Mouse (Mus musculus) forebrain, embryonic 14.5 days (tissue): ENCODE measurements around the gene She. TPM values are rescaled to one million over a fixed set of nuclear protein-coding genes. Genes with fewer than 3 reads are reported as not detected.
"Not testable (repeated sequence)": the region's sequence is repeated elsewhere in the genome, so short reads cannot be mapped to it uniquely, and the experiment has no call there.

ENCODE experiments used
- ATAC-seq: fragments of 200-750 bp; cut with Nextera tagmentation; 2 replicates; pipeline ENCODE4 v1.8.0; 2017; ENCODE audit warnings: mild to moderate bottlenecking, moderate library complexity
- DNase-seq: peaks from one replicate; pipeline ENCODE4 v3.0.0-alpha.2; 2015; ENCODE audit warnings: low spot score
- H3K27ac ChIP-seq: fragments of 300-500 bp; sonication (generic); 2 replicates; pipeline ENCODE4 v1.5.1; 2014; ENCODE audit warnings: low read depth, mild to moderate bottlenecking, control low read depth, low read length, moderate library complexity
- H3K27me3 ChIP-seq: fragments of 300-500 bp; sonication (generic); replicated peaks from 2 replicates; pipeline ENCODE4 v1.6.1; 2014; ENCODE audit warnings: low read length, control low read depth, mixed read lengths; ENCODE audit not compliant: control insufficient read depth, insufficient read depth
- H3K36me3 ChIP-seq: fragments of 300-500 bp; sonication (generic); 2 replicates; pipeline ENCODE4 v1.6.1; 2014; ENCODE audit warnings: low read length, control low read depth; ENCODE audit not compliant: control insufficient read depth, insufficient read depth
- H3K4me1 ChIP-seq: fragments of 300-500 bp; sonication (generic); 2 replicates; pipeline ENCODE4 v1.6.1; 2014; ENCODE audit warnings: antibody characterized with exemption, low read length, control low read depth; ENCODE audit not compliant: control insufficient read depth, insufficient read depth
- H3K4me2 ChIP-seq: fragments of 300-500 bp; sonication (generic); 2 replicates; pipeline ENCODE4 v1.6.1; 2014; ENCODE audit warnings: mild to moderate bottlenecking, control low read depth, low read length
- H3K4me3 ChIP-seq: fragments of 300-500 bp; sonication (generic); 2 replicates; pipeline ENCODE4 v1.5.1; 2014; ENCODE audit warnings: low read depth, low read length, control low read depth
- H3K9ac ChIP-seq: fragments of 300-500 bp; sonication (generic); 2 replicates; pipeline ENCODE4 v1.6.1; 2014; ENCODE audit warnings: mild to moderate bottlenecking, low read length, control low read depth, moderate library complexity
- H3K9me3 ChIP-seq: fragments of 300-500 bp; sonication (generic); replicated peaks from 2 replicates; pipeline ENCODE4 v1.6.1; 2016; ENCODE audit warnings: low read length, control low read depth, mixed read lengths; ENCODE audit not compliant: control insufficient read depth
- WGBS: fragments of 180-500 bp; shearing (Covaris S2); extraction: QIAGEN DNeasy Blood & Tissue Kit; methylation state at CpG from one replicate; pipeline ENCODE4 v1.1.7; 2014; 5-methylcytosine and 5-hydroxymethylcytosine counted together
- polyA plus RNA-seq: library from polyadenylated mRNA; unstranded; fragments of >200 nt; fragmentation: Nextera tagmentation; extraction: Ambion mirVana; gene quantifications from 2 replicates; pipeline ENCODE4 v1.2.1, GENCODE M21; 2014

She gene
- polyA plus RNA-seq, 1 experiment from 2014 or later: 0.93 TPM

DNA sequence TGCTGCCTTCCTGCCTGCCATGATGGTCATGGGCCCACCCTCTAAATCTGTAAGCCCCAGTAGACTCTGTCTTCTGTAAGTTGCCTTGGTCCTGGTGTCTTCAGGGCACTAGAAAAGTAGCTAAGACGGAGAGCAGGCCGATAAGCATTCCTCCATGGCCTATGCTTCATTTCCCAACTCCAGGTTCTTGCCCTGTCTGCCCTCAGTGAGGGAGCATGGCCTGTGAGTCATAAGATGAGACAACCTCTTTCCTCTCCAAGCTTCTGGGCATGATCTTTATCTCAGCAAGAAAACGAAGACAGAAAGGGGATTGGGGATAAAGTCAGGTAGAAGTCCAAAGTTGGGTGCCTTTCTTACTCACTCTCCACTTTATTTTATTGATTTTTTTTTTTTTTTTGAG, 32.7 kb upstream of the She start:
- Histone ChIP-seq H3K4me3 (no peak overlapping the region), H3K36me3 (no peaks in the 10 kb centered on the region), H3K27ac (no peak overlapping the region), H3K4me2 (no peak overlapping the region), H3K27me3 (no peaks in the 10 kb centered on the region), H3K9me3 (no peaks in the 10 kb centered on the region), H3K4me1 (no peaks in the 10 kb centered on the region), H3K9ac (no peak overlapping the region)
- 85% methylated on average over 3 of the region's 3 CpGs for WGBS
- DNase-seq (no peak), ATAC-seq (no peak)

GRCm38 (mm10) chr3:89799476-89799875, 31.7 kb upstream of the She start:
- no peak overlapping the region for H3K9ac ChIP-seq
- no peak overlapping the region for H3K4me3 ChIP-seq
- no peaks in the 10 kb centered on the region for H3K4me1 ChIP-seq
- no peaks in the 10 kb centered on the region for H3K9me3 ChIP-seq
- 6% methylated on average over 13 of the region's 13 CpGs for WGBS
- no peak for DNase-seq
- no peak for ATAC-seq
- no peak overlapping the region for H3K4me2 ChIP-seq
- H3K27me3 ChIP-seq: no peaks in the 10 kb centered on the region
- no peak overlapping the region for H3K27ac ChIP-seq
- H3K36me3 ChIP-seq: no peaks in the 10 kb centered on the region

GRCm38 (mm10) chr3:89800078-89800477, 31.1 kb upstream of the She start:
- not testable (repeated sequence) for H3K4me3 ChIP-seq, DNase-seq, H3K27ac ChIP-seq, H3K4me2 ChIP-seq, H3K9me3 ChIP-seq, H3K27me3 ChIP-seq, H3K4me1 ChIP-seq, H3K36me3 ChIP-seq, H3K9ac ChIP-seq, ATAC-seq
- 20% methylated on average over 3 of the region's 3 CpGs for WGBS

DNA sequence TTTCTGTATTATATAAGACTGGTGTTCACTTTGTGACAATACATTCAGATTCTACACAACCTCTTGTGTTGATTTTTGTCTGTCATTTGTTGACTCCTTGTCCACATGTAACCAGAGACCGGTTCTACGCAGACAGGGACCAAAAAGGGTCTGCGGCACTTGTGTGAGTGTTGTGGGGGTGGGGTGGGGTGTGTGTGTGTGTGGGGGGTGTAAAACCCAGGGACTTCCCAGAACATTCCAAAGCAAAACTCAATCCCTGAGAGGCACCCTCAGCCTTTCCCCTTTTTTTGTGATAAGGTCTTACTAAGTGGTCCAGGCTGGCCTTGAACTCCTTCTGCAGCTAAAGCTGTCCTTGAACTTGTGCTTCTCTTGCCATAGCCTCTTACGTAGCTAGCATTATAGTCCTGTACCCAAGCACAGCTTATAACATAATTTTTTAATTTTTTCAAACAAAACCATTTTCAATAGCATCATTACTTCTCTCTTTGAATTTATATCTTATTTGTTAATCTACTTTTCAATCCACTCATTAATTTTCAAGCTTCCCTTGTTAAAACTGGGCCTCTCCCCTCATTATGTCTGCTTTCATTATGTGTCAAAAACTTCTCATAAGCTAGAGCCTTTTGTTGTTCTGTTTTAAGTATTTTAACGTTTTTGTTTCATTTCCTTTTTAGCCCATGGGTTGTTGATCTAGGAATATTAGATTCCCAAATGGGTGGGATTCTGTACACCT, 30.2 kb upstream of the She start:
- no peaks in the 10 kb centered on the region for H3K27me3 ChIP-seq
- DNase-seq: no peak
- no peaks in the 10 kb centered on the region for H3K4me1 ChIP-seq
- H3K9me3 ChIP-seq: no peaks in the 10 kb centered on the region
- no peak overlapping the region for H3K4me2 ChIP-seq
- 68% methylated on average over 5 of the region's 5 CpGs for WGBS
- H3K9ac ChIP-seq: no peak overlapping the region
- no peak for ATAC-seq
- no peaks in the 10 kb centered on the region for H3K36me3 ChIP-seq
- no peak overlapping the region for H3K27ac ChIP-seq
- no peak overlapping the region for H3K4me3 ChIP-seq

DNA sequence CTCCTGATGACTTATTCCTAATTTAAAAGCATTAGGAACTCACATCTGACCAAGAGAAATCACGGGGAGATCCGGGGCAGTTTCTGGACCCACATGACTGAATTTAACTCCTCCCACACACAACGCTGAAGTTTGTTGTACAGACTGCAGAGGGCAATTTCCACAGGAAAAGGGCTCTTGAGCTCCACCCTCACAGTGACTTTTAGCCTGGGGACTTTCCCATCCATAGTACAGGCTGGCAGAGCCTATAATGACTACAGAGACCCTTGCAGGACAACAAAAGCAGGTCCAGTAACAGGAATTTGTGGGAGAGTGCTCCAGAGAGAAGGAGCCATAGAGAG, 29.7 kb upstream of the She start:
- WGBS: 48% methylated on average over 3 of the region's 3 CpGs
- Histone ChIP-seq H3K4me1 (no peaks in the 10 kb centered on the region), H3K27me3 (no peaks in the 10 kb centered on the region), H3K36me3 (no peaks in the 10 kb centered on the region), H3K9me3 (no peaks in the 10 kb centered on the region), H3K9ac (no peak overlapping the region), H3K4me3 (no peak overlapping the region), H3K27ac (no peak overlapping the region), H3K4me2 (no peak overlapping the region)
- DNase-seq (no peak), ATAC-seq (no peak)

- Histone ChIP-seq H3K9ac (no peak overlapping the region), H3K4me3 (no peak overlapping the region), H3K9me3 (no peaks in the 10 kb centered on the region), H3K4me1 (no peaks in the 10 kb centered on the region), H3K27ac (no peak overlapping the region), H3K27me3 (no peaks in the 10 kb centered on the region), H3K4me2 (no peak overlapping the region), H3K36me3 (no peaks in the 10 kb centered on the region)
- ATAC-seq: no peak
- no peak for DNase-seq
- 64% methylated on average over 13 of the region's 15 CpGs for WGBS
Observed at GRCm38 (mm10) chr3:89802876-89803275, 28.3 kb upstream of the She start.

DNA sequence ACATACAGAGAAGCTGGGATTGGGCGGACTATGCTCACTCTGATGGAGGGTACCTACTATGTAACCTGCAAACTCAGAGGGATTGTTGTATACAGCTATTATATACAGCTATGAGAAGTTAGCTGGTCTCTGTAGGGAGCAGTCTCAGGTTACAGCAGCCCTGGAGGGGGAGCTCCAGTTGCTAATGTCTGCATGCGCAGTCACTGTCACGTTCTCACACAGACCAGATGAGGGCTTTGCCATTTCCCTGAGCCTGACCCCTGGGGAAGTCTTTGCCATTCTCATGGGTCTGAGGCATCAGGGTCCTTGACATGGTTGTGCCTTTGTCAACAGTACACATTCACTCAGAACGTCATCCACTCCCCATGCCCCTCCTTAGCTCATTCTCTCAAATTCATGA, 26.0 kb upstream of the She start:
- no peak overlapping the region for H3K4me2 ChIP-seq
- no peaks in the 10 kb centered on the region for H3K4me1 ChIP-seq
- no peaks in the 10 kb centered on the region for H3K9me3 ChIP-seq
- H3K9ac ChIP-seq: no peak overlapping the region
- no peak for DNase-seq
- WGBS: 67% methylated on average over 4 of the region's 4 CpGs
- H3K27me3 ChIP-seq: no peaks in the 10 kb centered on the region
- no peak for ATAC-seq
- no peaks in the 10 kb centered on the region for H3K36me3 ChIP-seq
- H3K27ac ChIP-seq: no peak overlapping the region
- no peak overlapping the region for H3K4me3 ChIP-seq

GRCm38 (mm10) chr3:89806751-89807150, 24.4 kb upstream of the She start:
- Histone ChIP-seq H3K27ac (no peak overlapping the region), H3K9ac (no peak overlapping the region), H3K4me3 (no peak overlapping the region), H3K27me3 (no peaks in the 10 kb centered on the region), H3K4me1 (no peaks in the 10 kb centered on the region), H3K9me3 (no peaks in the 10 kb centered on the region), H3K36me3 (no peaks in the 10 kb centered on the region), H3K4me2 (no peak overlapping the region)
- WGBS: 93% methylated on average over 2 of the region's 2 CpGs
- DNase-seq: no peak
- ATAC-seq: no peak

GRCm38 (mm10) chr3:89807171-89807570, 24.0 kb upstream of the She start:
- WGBS: 97% methylated on average over 3 of the region's 3 CpGs
- no peaks in the 10 kb centered on the region for H3K9me3 ChIP-seq
- DNase-seq (no peak), ATAC-seq (no peak)
- no peak overlapping the region for H3K4me2 ChIP-seq
- H3K27me3 ChIP-seq: no peaks in the 10 kb centered on the region
- no peaks in the 10 kb centered on the region for H3K36me3 ChIP-seq
- no peak overlapping the region for H3K9ac ChIP-seq
- no peak overlapping the region for H3K4me3 ChIP-seq
- no peak overlapping the region for H3K27ac ChIP-seq
- no peaks in the 10 kb centered on the region for H3K4me1 ChIP-seq
